Mouse (Mus musculus): ENCODE data around the gene Tab2.

Tab2 gene

DNA sequence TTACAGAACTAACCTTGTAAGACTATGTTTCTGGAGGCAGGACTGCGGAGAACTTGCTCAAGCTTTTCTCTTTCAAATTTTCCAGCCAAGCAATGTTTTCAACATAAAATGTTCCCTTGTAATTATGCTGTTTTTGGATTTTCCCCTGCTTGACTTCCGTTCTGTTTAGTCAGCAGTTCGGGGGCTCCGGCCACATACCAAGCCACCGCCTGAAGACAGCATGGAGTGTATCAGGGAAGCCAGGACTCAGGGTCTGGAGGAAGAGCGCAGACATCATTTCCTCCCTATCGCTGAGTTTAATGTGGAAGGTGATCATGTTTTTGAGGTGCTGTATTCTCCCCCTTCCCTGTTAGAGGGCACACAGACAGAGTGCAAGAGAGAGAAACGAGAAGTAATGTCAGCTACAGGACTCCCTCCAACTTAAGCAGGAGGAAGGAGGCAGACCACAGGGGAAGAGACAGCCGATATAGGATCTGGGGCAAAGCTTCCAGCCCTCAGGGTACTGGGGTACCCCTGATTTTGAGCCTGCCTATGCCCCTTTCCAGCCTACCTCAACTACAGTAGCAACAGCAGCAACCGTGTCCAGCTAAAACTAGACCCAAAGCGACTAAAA lies 67.7 kb downstream of the Tab2 start:
- DNase-seq = peak; percentile 87

DNA sequence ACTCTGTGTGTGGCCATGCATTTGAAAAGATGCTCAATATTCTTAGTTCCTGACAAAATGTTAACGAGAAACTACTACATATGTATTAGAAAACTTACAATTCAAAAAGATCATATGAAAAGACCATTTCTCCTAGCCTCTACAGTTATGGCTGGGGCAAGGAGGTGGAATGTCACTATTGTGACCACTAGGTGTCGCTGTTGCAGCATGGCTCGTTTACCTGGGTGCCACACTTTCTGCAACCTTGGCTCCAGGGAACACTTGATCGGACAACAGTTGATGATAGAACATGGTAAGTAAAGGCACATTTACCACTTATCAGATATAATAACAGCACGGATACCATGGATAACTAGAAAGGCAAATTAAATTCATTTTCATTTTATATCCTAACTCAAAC lies 72.5 kb downstream of the Tab2 start:
- peak; percentile 89 for DNase-seq

DNA sequence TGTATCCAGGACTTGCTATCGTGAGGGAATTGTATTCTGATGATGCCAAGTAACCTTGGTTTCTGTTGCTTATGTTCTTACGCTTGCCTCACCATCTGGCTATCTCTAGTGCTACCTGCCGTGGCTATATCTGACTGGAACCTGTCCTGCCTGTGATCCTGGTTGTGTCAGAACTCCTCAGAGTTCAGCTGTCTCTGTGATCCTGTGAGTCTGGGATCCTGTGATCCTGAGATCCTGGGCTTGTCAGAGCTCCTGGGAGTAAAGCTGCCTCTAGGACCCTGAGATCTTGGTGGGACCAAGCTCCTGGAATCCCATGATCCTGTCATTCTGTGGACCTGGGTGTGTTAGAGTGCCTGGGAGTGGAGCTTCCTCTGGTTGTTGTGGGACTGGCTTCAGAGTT lies 74.1 kb downstream of the Tab2 start:
- DNase-seq = peak; percentile 51

DNA sequence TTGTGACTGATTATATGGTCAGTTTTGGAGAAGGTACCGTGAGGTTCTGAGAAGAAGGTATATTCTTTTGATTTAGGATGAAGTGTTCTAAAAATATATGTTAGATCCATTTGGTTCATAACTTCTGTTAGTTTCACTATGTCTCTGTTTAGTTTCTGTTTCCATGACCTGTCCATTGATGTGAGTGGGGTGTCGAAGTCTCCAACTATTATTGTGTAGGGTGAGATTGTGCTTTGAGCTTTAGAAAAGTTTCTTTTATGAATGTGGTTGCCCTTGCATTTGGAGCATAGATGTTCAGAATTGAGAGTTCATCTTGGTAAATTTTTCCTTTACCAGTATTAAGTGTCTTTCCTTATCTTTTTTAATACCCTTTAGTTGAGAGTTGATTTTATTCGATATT lies 75.7 kb downstream of the Tab2 start:
- peak; percentile 4 for DNase-seq

DNA sequence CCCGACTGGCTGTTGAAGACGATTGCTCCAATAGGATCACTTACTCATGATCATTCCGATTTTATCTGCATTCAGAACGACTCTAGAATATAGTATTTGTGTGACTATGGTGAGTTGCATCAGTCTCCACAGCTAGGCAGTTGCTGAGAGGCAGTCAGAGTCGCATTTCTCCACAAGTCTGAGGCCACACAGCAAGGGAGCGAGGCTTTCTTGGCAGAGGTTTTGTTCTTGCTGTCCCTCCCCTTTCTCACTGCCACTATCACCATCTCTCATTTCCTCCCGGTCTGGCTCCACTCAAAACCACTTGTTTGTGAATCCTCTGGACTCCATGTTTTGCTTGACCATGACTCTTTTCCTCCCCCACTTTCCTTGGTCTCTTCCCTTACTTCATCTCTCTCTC lies 81.8 kb downstream of the Tab2 start:
- DNase-seq = no peak

DNA sequence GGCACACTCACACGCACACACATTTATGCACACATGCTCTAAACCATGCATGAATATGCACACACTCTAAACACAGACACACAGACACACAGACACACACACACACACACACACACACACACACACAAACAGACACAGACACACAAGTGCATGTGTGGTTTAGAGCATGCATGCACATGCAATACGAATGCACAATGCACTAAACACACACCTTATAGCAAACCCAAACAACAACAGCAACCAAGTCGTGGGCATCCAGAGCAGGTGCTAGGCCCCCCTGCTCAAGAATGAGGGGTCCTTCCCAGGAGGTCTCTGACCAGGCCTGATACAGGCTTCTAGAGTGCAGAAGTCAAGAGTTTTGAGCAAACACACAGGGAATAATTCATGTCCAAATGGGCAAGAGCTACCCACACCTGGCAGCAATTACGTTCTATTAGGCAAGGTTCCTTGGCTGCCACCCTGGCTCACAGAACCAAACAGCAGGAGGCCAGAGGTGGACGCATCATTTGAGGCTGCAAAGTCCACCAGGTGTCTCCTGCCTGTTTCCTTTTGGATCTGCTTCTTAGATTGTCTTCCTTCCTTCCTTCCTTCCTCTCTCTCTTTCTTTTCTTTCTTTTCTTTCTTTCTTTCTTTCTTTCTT lies 84.5 kb downstream of the Tab2 start:
- peak; percentile 71 for DNase-seq

DNA sequence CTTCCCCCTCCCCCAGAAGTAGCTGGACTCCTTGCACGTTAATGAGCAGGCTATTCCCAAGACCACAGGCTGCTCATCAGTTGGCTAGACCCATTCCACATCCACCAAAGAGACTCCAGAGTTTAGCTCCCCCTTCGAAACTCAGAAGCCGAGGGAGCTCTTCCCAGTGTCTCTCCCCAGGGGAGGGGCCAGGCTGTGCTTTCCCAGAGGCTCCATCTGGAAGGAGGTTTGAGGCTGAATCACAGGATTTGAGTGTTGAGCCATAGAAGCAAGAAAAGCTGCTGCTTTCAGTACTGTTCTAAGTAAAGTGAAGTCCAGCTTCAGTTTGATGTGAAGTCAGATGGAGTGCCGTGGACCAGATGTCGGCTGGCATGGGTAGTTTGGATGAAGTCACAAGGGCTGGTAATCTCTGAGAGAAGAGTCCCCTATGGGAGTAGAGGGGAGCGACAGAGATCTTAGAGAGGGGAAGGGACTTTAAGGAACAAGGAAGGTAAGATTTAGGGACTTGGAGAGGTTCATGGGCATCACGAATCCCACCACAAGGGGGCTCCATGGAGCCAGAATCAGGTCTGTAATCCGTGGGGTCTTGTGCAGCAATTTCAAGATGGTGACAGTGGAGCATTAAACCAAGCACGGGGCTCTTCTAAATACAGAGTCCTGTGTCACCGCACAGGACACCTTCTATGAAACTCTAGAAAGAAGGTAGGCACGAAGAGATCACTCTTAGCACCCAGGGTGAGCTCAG lies 85.3 kb downstream of the Tab2 start:
- DNase-seq = peak; percentile 93

DNA sequence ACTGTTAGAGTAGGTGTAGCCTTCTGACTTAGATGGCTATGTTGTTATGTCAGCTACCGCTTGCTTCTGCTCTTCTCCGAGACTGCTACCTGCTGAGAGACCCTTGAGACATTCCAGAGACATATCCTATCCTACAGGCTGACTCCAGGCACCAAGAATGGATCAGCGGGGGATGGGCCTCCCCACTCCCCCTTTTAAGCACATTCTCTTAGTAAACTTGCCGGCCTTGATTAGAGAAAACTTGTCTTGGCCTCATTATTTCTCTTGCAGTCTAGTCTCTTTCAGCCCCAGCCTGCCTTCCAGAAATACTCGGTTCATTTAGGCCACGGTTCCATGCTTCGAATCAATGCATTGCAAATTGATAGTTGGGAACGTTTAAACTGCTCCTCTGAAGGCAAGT lies 86.3 kb downstream of the Tab2 start:
- peak; percentile 81 for DNase-seq

DNA sequence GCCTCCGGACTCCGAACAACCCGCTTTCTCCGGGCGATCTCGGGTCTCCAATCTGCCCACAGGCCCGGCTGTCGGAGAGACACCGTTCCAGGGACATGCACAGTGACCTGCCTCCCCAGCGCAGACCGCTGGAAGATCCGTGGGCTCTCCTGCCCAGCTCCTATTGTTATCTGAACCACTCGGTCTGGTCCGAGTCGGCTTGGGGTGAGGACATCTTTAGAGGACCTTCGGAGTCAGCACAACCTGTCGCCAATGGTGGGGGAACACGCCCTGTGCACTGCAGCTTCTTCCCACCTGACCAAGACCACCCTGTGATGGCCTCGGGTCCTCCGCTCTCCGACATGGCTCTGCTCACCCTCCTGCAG lies 88.4 kb downstream of the Tab2 start:
- no peak for DNase-seq

DNA sequence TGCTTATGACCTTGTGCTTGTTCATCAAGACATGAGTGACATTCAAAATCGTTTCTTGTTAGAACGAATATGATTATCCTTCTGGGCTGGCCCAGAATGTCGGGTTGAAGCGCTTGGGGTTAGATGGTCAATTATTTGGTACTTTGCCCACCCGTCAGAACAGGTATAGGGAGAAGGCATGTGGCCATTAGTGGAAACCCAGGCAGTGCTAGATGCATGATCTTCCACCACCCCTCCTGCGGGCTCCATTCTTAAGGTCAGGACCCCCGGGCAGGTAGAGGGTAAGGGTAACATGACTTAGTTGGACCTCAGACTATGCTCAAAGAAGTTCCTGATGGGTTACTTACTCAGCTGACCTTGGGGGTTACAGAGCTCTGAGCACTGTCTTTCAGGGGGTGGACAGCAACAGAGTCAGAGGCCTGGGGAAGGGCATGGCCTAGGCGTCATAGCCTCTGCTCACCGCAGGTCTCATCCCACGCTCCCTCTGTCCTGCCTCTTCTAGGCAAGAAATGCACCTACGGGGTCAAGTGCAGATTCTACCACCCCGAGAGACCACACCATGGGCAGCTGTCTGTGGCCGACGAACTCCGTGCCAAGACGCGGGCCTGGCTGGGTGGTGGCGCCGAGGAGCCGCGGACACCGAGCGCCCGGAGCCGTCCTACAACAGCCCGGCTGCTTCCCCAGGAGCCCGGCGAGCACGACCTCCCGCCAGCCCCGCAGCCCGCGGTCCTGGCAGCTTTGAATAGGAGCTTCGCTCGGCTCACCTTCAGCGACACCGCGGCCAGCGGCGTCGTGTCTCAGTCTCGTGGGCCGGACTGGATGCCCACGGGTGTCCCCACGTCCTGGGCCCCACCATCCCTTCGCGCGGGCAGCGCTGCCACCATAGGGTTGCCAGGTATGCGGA lies 89.0 kb downstream of the Tab2 start:
- peak; percentile 84 for DNase-seq

DNA sequence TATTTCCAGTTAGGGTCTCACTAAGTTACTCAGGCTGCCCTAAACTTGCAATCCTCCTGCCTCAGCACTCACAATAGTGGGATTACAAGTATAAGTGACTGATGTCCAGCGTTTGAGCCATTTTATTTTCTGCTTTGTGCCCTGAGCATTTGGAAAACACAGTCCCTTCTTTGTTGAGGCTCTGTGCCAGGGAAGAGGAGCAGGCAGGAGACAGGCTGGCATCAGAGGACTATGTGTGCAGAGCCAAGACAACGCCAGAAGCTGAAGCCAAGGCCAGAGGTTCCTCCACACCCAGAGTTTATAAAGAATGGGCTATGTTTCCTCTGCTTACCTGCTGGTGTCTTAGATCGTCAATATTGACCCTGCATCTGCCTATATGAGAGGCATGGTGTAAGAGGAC lies 91.2 kb downstream of the Tab2 start:
- DNase-seq = no peak

DNA sequence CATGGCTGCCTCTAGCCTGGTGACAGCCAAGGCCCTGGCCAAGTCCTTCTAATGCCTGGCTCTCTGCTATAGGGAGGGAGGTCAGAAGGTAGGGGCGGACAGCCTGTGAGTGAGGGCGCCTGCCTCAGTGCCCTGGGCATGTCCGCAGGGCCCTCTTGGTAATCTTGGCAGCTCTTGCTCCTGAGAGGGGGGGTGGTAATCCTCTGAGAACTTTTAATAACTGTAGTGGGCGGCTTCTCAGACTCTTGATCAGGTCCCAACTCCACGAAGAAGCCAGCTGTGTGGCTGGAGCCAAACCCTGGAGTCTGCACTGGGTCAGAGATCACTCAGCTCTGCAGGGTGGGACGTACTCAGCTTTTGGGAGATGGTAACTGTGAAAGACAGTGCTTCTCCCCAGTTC lies 91.8 kb downstream of the Tab2 start:
- DNase-seq = peak; percentile 83

DNA sequence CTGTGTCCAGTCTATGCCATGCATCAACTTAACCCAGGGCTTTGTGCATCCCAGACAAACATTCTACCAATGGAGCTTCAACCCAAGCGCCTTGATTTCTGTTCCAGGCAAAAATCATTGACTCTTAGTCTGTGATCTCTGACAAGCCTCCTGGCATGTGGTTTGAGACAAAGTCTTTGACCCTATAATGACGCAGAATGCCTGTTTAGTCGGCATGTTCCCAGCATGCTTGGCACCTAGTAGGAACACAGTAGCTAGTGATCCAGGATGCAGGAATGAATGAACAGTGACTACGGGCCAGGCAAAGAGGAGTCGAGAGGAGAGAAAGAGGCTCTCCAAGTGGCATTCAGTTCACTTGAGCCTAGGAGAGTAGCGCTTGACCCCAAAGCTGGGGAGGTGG lies 92.6 kb downstream of the Tab2 start:
- DNase-seq = no peak

DNA sequence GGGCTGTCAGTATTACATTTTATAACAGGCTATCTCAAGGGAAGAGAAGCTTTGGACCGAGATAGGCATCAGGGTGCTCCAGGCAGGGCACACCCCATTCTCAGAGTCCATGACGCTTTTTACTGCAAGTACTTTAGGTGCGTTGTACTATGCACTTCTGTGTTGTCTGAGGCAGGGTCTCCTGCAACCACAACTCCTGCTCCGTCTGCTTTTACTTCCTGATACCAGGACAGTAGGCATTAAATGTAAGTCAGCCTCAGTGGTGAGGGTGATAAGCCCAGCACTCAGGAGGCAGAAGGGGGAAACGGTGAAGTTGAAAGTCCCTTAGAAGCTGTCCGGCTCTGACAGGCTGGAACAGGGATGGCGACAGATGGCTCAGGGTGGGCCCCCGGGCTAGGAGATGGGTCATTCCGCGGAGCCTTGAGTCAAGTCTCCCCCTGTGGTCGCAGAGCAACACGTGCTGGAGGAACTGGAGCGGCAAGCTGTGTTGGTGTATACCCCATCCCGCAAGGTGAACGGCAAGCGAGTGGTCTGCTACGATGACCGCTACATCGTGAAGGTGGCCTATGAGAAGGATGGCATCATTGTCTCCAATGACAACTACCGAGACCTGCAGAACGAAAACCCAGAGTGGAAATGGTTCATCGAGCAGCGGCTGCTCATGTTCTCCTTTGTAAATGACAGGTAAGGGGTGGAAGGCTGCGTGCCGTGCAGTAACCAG lies 93.9 kb downstream of the Tab2 start:
- DNase-seq = peak; percentile 63

DNA sequence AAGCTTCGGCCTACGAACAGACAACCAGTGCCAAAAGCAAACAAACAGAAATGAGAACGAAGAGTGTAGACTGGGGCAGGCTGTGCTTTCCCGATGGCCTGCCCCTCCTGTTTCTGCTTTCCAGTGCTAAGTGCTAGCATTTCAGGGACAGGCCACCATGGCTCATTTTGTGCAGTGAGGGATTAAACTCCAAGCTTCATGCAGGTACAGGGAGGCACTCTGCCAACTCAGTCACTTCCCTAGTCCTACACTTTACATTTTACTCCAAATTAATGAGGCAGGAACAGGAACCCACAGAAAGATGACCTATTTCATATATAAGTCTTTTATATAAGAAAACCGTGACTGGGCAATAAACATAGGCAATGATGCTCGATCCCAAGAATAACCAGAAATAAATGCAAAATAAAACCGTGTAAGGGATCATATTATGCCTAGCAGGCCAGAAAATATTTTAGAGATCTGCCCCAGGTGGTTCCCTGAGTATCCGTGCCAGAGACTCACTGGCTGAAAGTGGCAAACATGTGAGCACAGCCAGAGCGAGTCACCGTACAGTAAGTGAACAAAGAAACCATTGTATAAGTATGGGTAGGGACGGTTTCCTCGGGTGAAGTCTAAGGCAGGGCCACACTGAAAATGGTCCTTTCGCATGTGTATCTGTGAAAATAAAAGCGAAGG lies 94.6 kb downstream of the Tab2 start:
- no peak for DNase-seq

DNA sequence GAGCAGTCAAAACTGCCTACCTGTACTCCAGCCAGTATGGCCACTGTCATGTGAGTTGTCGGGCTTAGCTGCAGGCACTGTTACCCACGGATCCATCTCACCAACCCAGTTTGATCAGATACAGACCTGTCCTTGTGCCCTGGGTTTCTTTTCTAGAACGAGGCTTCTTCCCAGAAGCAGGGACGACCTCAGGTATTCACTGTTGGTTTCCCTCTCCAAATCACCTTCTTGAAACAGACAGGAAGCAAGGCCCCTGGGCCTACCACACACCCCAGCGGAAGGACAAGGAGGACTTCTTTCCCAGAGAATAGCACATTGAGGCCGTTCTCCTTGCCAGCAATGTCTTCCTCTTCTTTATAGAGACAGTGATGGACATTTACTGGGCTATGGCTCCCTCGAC lies 95.5 kb downstream of the Tab2 start:
- peak; percentile 74 for DNase-seq
